Mouse (Mus musculus) cerebellum, adult 2 months (tissue): ENCODE measurements at regions not wholly inside any gene's neighbourhood (a gene's known extent, or its start where the extent isn't known, plus 50 kb on each side); places are given as distances from the start of the nearest gene placed in this dataset.

Source experiments
- CTCF ChIP-seq: fragments of 200-500 bp; IDR thresholded peaks from 2 replicates; pipeline ENCODE4 v1.5.1; 2011; ENCODE audit warnings: low read depth, mild to moderate bottlenecking, control low read depth, low read length, moderate library complexity, borderline replicate concordance; ENCODE audit not compliant: insufficient read depth
- POLR2A ChIP-seq: fragments of 200-500 bp; IDR thresholded peaks from 2 replicates; pipeline ENCODE4 v1.6.1; 2011; ENCODE audit warnings: low read length, control low read depth, borderline replicate concordance; ENCODE audit not compliant: insufficient read depth

- TF ChIP-seq POLR2A (no peak), CTCF (no peak)
Observed at GRCm38 (mm10) chr9:31757894-31758561, 155.2 kb downstream of the Barx2 start.
